ENCODE assay signal across 18 mouse cellular contexts in the genomic region with DNA sequence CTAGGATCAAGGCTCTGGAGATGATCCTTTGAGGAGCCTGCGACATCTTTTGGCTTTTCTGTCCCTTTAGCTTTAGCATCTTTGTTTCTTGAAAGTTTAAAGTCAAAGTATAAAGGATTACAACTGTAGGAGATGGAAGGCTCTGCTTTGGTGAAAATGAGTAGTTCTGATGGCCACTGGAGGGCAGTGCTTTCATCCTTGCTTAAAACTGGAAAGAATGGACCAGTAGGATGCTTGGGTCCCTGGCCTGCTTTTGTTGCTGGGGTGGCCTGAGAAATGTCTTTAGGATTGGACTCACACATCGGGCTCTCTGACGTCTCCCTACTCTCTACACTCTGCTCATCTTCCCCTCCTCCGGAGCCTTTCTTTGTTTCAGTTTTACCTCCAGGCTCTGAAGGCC. TPM values are rescaled to one million over a fixed set of nuclear protein-coding genes. Genes with fewer than 3 reads are reported as not detected.
DNase-seq lines count a peak whose midpoint lies in the region; ATAC-seq and TF ChIP-seq lines count a peak whose summit lies in the region.
"Had no signal": no experiment of that assay in that cellular context is flagged by ENCODE, and none has a peak within 500 bp of the region (broad histone marks: within the 10 kb centered on the region; RNA-seq: fewer than 3 reads in every experiment).

No protein-coding gene starts in this region.

- H3K9ac ChIP-seq in heart, adult 2 months (ENCODE audit: low read depth, low read length), result no peak overlapping the region
- no peak overlapping the region for H3K9ac ChIP-seq in MEL (ENCODE audit: control insufficient read depth, low read depth, low read length, poor library complexity, severe bottlenecking)
- no peak overlapping the region for H3K9ac ChIP-seq in hindbrain, embryonic 16.5 days (ENCODE audit: low read depth, low read length)
- H3K9ac ChIP-seq: embryonic facial prominence, embryonic 12.5 days; liver, embryonic 13.5 days; midbrain, embryonic 15.5 days; neural tube, embryonic 12.5 days had no signal

- H3K27ac ChIP-seq in heart, adult 2 months, result no peak overlapping the region
- H3K27ac ChIP-seq in left cerebral cortex, adult 2 months, result no peak overlapping the region
- no peak overlapping the region for H3K27ac ChIP-seq in MEL (ENCODE audit: control insufficient read depth, low read depth, low read length)
- H3K27ac ChIP-seq in hindbrain, embryonic 16.5 days (ENCODE audit: low read depth, low read length), result no peak overlapping the region
- H3K27ac ChIP-seq: embryonic facial prominence, embryonic 12.5 days; liver, embryonic 13.5 days; midbrain, embryonic 15.5 days; neural tube, embryonic 12.5 days had no signal

- no peaks in the 10 kb centered on the region for H3K9me3 ChIP-seq in MEL (replicated peaks; ENCODE audit: insufficient read depth, low read length)
- no peaks in the 10 kb centered on the region for H3K9me3 ChIP-seq in hindbrain, embryonic 16.5 days (ENCODE audit: control insufficient read depth, low read length)
- H3K9me3 ChIP-seq: embryonic facial prominence, embryonic 12.5 days; liver, embryonic 13.5 days; midbrain, embryonic 15.5 days; neural tube, embryonic 12.5 days had no signal

- no peaks in the 10 kb centered on the region for H3K27me3 ChIP-seq in heart, adult 2 months (ENCODE audit: control insufficient read depth, insufficient read depth, low read length)
- H3K27me3 ChIP-seq in MEL (ENCODE audit: control insufficient read depth in 1 of 2, insufficient read depth in 2 of 2, low read length in 2 of 2), result no peaks in the 10 kb centered on the region
- no peaks in the 10 kb centered on the region for H3K27me3 ChIP-seq in hindbrain, embryonic 16.5 days (replicated peaks; ENCODE audit: control insufficient read depth, insufficient read depth, low read length)
- H3K27me3 ChIP-seq: embryonic facial prominence, embryonic 12.5 days; liver, embryonic 13.5 days; midbrain, embryonic 15.5 days; neural tube, embryonic 12.5 days had no signal

- no peak for ATAC-seq in granulocyte monocyte progenitor cell, adult 5-6 weeks (replicated peaks; ENCODE audit: poor library complexity, severe bottlenecking)
- no peak for ATAC-seq in hindbrain, embryonic 16.5 days
- ATAC-seq: midbrain, embryonic 15.5 days had no signal

- peak; percentile 44 for TF ChIP-seq CTCF in heart, adult 2 months (IDR thresholded peaks at IDR 0.05)
- peak; percentile 47 for TF ChIP-seq CTCF in left cerebral cortex, adult 2 months (IDR thresholded peaks at IDR 0.05)
- TF ChIP-seq CTCF in MEL (IDR thresholded peaks at IDR 0.05 in 2 of 3, conservative IDR thresholded peaks at IDR 0.05 in 1 of 3; ENCODE audit: control insufficient read depth in 1 of 3, insufficient read depth in 1 of 3, low read depth in 2 of 3, low read length in 3 of 3, poor library complexity in 1 of 3, severe bottlenecking in 1 of 3), result peak in 2 of 3 experiments; percentile 23 to 57; a peak in 3 of 6 replicates

- intact Hi-C loops in heart, adult 2 months (cut with DNase I), result no loop called here
- intact Hi-C loops in left cerebral cortex, adult 2 months (cut with DNase I), result no loop called here
- intact Hi-C loops in left cerebral cortex, postnatal 36 days (cut with DNase I), result loop anchor here (10.0 kb wide), 1 partner anchor 74 kb away; the partner anchor contains the start of gene Gpatch8

- no peak for TF ChIP-seq POLR2A in heart, adult 2 months (IDR thresholded peaks at IDR 0.05; ENCODE audit: insufficient read depth, low read depth, low read length)
- TF ChIP-seq POLR2A in MEL (IDR thresholded peaks at IDR 0.05; ENCODE audit: control insufficient read depth in 1 of 2, insufficient read depth in 1 of 2, low read depth in 1 of 2, low read length in 2 of 2, poor library complexity in 1 of 2), result no peak

- no peaks in the 10 kb centered on the region for H3K79me2 ChIP-seq in heart, adult 2 months (replicated peaks; ENCODE audit: control insufficient read depth, insufficient read depth, low read length)
- no peaks in the 10 kb centered on the region for H3K79me2 ChIP-seq in MEL (ENCODE audit: control insufficient read depth, insufficient read depth, low read length, poor library complexity)

- 89% methylated on average over 4 of the region's 4 CpGs for WGBS in heart, adult 2 months
- 86% methylated on average over 4 of the region's 4 CpGs for WGBS in hindbrain, embryonic 16.5 days

- no peak for DNase-seq in heart, adult 2 months
- no peak for DNase-seq in heart, adult 9 months (ENCODE audit: low spot score in 2 of 2)
- DNase-seq in left cerebral cortex, adult 2 months (ENCODE audit: extremely low spot score in 1 of 2, low spot score in 2 of 2), result no peak
- no peak for DNase-seq in left cerebral cortex, postnatal 36 days (ENCODE audit: low spot score in 2 of 2)
- DNase-seq in 3T3-L1 (ENCODE audit: low read depth, low spot score), result peak; percentile 33
- no peak for DNase-seq in MEL (ENCODE audit: low read depth, low spot score)
- DNase-seq: cerebellum, adult 11 months; heart, postnatal 14 days; left cerebral cortex, postnatal 4 days; liver, embryonic 13.5 days; lung, postnatal 36 days; right cerebral cortex, postnatal 14 days; thymus, adult 2 months had no signal

- no peak for TF ChIP-seq RAD21 in MEL (IDR thresholded peaks at IDR 0.05; ENCODE audit: low read depth, low read length)

- H3K4me1 ChIP-seq in heart, adult 2 months (ENCODE audit: control insufficient read depth, insufficient read depth, low read length), result no peaks in the 10 kb centered on the region
- peaks cover under 1 to 16% of the 10 kb centered on the region in 2 experiments; a peak in 2 of 4 replicates for H3K4me1 ChIP-seq in MEL (ENCODE audit: control insufficient read depth in 1 of 2, insufficient read depth in 2 of 2, low read length in 2 of 2)
- no peaks in the 10 kb centered on the region for H3K4me1 ChIP-seq in hindbrain, embryonic 16.5 days (ENCODE audit: control insufficient read depth, insufficient read depth, low read depth, low read length)
- H3K4me1 ChIP-seq: embryonic facial prominence, embryonic 12.5 days; liver, embryonic 13.5 days; midbrain, embryonic 15.5 days; neural tube, embryonic 12.5 days had no signal

- no peak overlapping the region for H3K4me3 ChIP-seq in heart, adult 2 months
- no peak overlapping the region for H3K4me3 ChIP-seq in left cerebral cortex, adult 2 months
- no peak overlapping the region for H3K4me3 ChIP-seq in MEL (ENCODE audit: control insufficient read depth in 1 of 2, insufficient read depth in 1 of 2, low read depth in 2 of 2, low read length in 2 of 2)
- no peak overlapping the region for H3K4me3 ChIP-seq in hindbrain, embryonic 16.5 days (ENCODE audit: low read length)
- H3K4me3 ChIP-seq: embryonic facial prominence, embryonic 12.5 days; liver, embryonic 13.5 days; midbrain, embryonic 15.5 days; neural tube, embryonic 12.5 days had no signal

- H3K36me3 ChIP-seq in heart, adult 2 months (ENCODE audit: control insufficient read depth, insufficient read depth, low read length), result no peaks in the 10 kb centered on the region
- peaks cover 0 to 19% of the 10 kb centered on the region in 2 experiments for H3K36me3 ChIP-seq in MEL (ENCODE audit: control insufficient read depth in 1 of 2, insufficient read depth in 2 of 2, low read length in 2 of 2)
- peaks cover 33% of the 10 kb centered on the region for H3K36me3 ChIP-seq in hindbrain, embryonic 16.5 days (ENCODE audit: control insufficient read depth, insufficient read depth, low read length)

- no peak overlapping the region for H3K4me2 ChIP-seq in hindbrain, embryonic 16.5 days (ENCODE audit: low read length)
- H3K4me2 ChIP-seq: embryonic facial prominence, embryonic 12.5 days; liver, embryonic 13.5 days; midbrain, embryonic 15.5 days; neural tube, embryonic 12.5 days had no signal

- no peak for TF ChIP-seq EP300 in heart, adult 2 months (IDR thresholded peaks at IDR 0.05; ENCODE audit: insufficient read depth, low read depth, low read length)
- TF ChIP-seq EP300 in MEL (IDR thresholded peaks at IDR 0.05; ENCODE audit: low read depth in 1 of 2, low read length in 2 of 2), result no peak

TF ChIP-seq in MEL, 35 proteins besides CTCF, POLR2A, EP300 and RAD21 (continues in another document):
- TF ChIP-seq KAT2A (conservative IDR thresholded peaks at IDR 0.05; ENCODE audit: low read depth, low read length), result no peak

RNA-seq across cellular contexts. Expression of gene Itga2b, which starts 11.0 kb away (rescaled TPM):
- 10 to 100 TPM in 1 of 2 experiments, 1 to 10 TPM in 1; 3.1 to 14.5 TPM for total RNA-seq in heart, adult 2 months (2021)
- 3.5 and 6.9 TPM in 2 replicates for polyA plus RNA-seq in heart, adult 2 months (2012; rRNA removed)
- 1 to 10 TPM; 2.5 to 4.1 TPM for total RNA-seq in left cerebral cortex, adult 2 months (2021)
- 1 to 10 TPM; 2.5 to 2.7 TPM for total RNA-seq in left cerebral cortex, postnatal 36 days (2021)
- total RNA-seq in MEL (2012; rRNA removed), result 8.3 and 10.7 TPM in 2 replicates
- 10 to 100 TPM in 1 of 2 experiments, not detected in 1; 55.7 TPM for polyA plus RNA-seq in MEL (2012; ENCODE audit: insufficient read depth in 1 of 2, insufficient read length in 2 of 2, low read depth in 1 of 2, low replicate concordance in 2 of 2, missing spikeins in 1 of 2)
- 12.4 and 17.1 TPM in 2 replicates for total RNA-seq in granulocyte monocyte progenitor cell, adult 5-6 weeks (2014; fragmentation: Nextera tagmentation)
- total RNA-seq in granulocyte monocyte progenitor cell, adult 5-6 weeks (2017), result 14.4 and 14.7 TPM in 2 replicates
- 9.4 and 13.1 TPM in 2 replicates for polyA plus RNA-seq in hindbrain, embryonic 16.5 days (2015; fragmentation: Nextera tagmentation; extraction: Ambion mirVana)

RNA-seq across cellular contexts. Expression of gene Fam171a2, which starts 33.4 kb away (rescaled TPM):
- total RNA-seq in heart, adult 2 months (2021), result 1 to 10 TPM; 3.8 to 3.9 TPM
- 7.7 and 8.3 TPM in 2 replicates for polyA plus RNA-seq in heart, adult 2 months (2012; rRNA removed)
- total RNA-seq in left cerebral cortex, adult 2 months (2021), result 100 to 1,000 TPM; 117 to 123 TPM
- total RNA-seq in left cerebral cortex, postnatal 36 days (2021), result 100 to 1,000 TPM; 116 to 117 TPM
- 1.8 and 2.0 TPM in 2 replicates for total RNA-seq in MEL (2012; rRNA removed)
- polyA plus RNA-seq in MEL (2012; ENCODE audit: insufficient read depth in 1 of 2, insufficient read length in 2 of 2, low read depth in 1 of 2, low replicate concordance in 2 of 2, missing spikeins in 1 of 2), result 1 to 10 TPM in 1 of 2 experiments, not detected in 1; 8.8 TPM
- total RNA-seq in granulocyte monocyte progenitor cell, adult 5-6 weeks (2014; fragmentation: Nextera tagmentation), result not detected in 2 replicates
- not detected in 2 replicates for total RNA-seq in granulocyte monocyte progenitor cell, adult 5-6 weeks (2017)
- 17.8 and 17.9 TPM in 2 replicates for polyA plus RNA-seq in hindbrain, embryonic 16.5 days (2015; fragmentation: Nextera tagmentation; extraction: Ambion mirVana)

RNA-seq across cellular contexts. Expression of gene Grn, which starts 50.8 kb away (rescaled TPM):
- total RNA-seq in heart, adult 2 months (2021), result 10 to 100 TPM; 83.4 to 86.9 TPM
- polyA plus RNA-seq in heart, adult 2 months (2012; rRNA removed), result 118 and 119 TPM in 2 replicates
- 10 to 100 TPM; 58.1 to 66.2 TPM for total RNA-seq in left cerebral cortex, adult 2 months (2021)
- total RNA-seq in left cerebral cortex, postnatal 36 days (2021), result 10 to 100 TPM; 58.3 to 60.1 TPM
- 14.5 and 14.7 TPM in 2 replicates for total RNA-seq in MEL (2012; rRNA removed)
- 10 to 100 TPM in 1 of 2 experiments, not detected in 1; 42.1 TPM for polyA plus RNA-seq in MEL (2012; ENCODE audit: insufficient read depth in 1 of 2, insufficient read length in 2 of 2, low read depth in 1 of 2, low replicate concordance in 2 of 2, missing spikeins in 1 of 2)
- 110 and 152 TPM in 2 replicates for total RNA-seq in granulocyte monocyte progenitor cell, adult 5-6 weeks (2014; fragmentation: Nextera tagmentation)
- total RNA-seq in granulocyte monocyte progenitor cell, adult 5-6 weeks (2017), result 38.6 and 48.3 TPM in 2 replicates
- 95.4 and 100 TPM in 2 replicates for polyA plus RNA-seq in hindbrain, embryonic 16.5 days (2015; fragmentation: Nextera tagmentation; extraction: Ambion mirVana)

Comparison
In these comparisons a context has a peak if more than half of its experiments do, and no peak if none do; other contexts are left out.
1. RNA of gene Fam171a2, which starts 33.4 kb away (total RNA-seq): 117 to 123 TPM in left cerebral cortex, adult 2 months and 116 to 117 TPM in left cerebral cortex, postnatal 36 days; 3.8 to 3.9 TPM in heart, adult 2 months, 1.8 to 2.0 TPM in MEL and not detected in granulocyte monocyte progenitor cell, adult 5-6 weeks; every median in the first group is over 10 times any median in the second.
2. Peak in every context shown above with its lines, with median percentiles within 50 percentile points of each other: CTCF ChIP-seq.